Mouse (Mus musculus) B cell, adult 2 months (primary cell): ENCODE measurements at regions not wholly inside any gene's neighbourhood (a gene's known extent, or its start where the extent isn't known, plus 50 kb on each side); places are given as distances from the start of the nearest gene placed in this dataset.

Experiments
- DNase-seq, 2 experiments: peaks; one replicate each; pipeline ENCODE4 v3.0.0; 2022

- no peak for DNase-seq
Observed at GRCm38 (mm10) chr10:9291456-9292146, 383.4 kb downstream of the Samd5 start.

- DNase-seq: no peak
Observed at GRCm38 (mm10) chr10:9272940-9273339, 387.1 kb upstream of the Sash1 start.

DNA sequence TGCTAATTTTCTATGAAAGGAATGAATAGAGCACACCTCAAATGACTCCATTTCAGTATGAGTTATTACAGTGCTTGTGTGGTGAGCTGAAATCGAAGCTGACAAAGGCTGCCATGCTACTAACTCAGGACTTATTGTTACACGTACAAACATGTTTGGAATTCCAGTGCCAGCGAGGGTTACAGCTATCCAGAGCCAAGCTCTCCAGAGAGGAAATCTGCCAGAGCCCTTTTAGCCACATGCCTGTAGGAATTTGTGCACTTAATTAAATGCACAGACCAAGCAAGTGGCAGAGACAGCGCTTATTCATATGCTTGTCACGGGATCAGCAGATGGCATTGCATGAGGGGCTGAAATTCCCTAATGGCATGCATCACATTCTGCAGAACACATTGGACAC, 386.4 kb upstream of the Sash1 start:
- no peak for DNase-seq

DNA sequence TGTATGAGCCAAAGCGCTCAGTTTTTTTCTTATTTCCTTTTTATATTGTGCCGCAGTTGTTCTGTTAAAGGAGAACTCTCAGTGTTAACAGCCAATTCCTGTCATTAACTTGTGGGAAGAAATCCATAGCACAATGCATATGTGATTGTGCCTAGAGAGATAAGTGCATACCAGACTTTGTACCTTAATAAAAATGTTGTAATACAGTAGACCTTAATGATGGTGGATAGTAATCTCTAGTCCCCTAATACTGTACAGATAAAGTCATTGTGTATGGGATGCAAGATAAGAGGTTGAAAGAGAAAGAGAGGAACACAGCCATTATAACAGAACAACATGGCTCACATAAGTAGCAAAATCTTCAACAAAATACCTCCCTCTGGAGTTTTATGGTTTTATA, 379.7 kb upstream of the Sash1 start:
- no peak for DNase-seq

- DNase-seq: no peak
Observed at GRCm38 (mm10) chr10:9264309-9265000, 378.6 kb upstream of the Sash1 start.

GRCm38 (mm10) chr10:9258705-9259104, 372.8 kb upstream of the Sash1 start:
- DNase-seq: no peak

DNA sequence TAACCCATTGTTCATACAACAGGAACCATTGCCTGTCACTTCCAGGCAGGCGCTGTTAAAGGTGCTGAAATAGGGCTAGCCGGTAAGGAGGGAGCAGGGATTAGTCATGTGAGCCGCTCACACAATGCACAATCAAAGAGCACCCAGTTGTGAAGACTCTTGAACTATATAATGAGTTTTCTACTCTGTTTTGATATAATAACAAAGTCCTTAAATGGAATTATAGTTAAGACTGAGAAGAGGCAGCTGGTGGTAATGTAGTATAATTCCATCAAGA, 367.0 kb upstream of the Sash1 start:
- DNase-seq: no peak

GRCm38 (mm10) chr10:9252120-9252940, 366.5 kb upstream of the Sash1 start:
- no peak for DNase-seq

DNA sequence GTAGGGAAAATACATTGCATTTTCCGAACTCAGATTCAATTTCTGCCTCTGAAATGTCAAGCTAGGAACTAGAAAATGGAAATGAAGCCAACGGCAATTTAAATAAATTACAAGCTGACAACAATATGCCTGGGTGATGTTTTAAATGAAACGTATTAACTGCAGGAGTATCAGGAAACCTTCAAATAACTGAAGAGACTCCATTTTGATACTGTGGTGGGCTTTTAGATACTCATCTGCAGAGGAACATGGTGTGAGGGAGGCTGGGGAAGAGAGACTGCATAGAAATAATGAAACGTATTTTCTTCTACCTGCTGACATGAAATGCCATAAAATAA, 357.4 kb upstream of the Sash1 start:
- no peak for DNase-seq

DNA sequence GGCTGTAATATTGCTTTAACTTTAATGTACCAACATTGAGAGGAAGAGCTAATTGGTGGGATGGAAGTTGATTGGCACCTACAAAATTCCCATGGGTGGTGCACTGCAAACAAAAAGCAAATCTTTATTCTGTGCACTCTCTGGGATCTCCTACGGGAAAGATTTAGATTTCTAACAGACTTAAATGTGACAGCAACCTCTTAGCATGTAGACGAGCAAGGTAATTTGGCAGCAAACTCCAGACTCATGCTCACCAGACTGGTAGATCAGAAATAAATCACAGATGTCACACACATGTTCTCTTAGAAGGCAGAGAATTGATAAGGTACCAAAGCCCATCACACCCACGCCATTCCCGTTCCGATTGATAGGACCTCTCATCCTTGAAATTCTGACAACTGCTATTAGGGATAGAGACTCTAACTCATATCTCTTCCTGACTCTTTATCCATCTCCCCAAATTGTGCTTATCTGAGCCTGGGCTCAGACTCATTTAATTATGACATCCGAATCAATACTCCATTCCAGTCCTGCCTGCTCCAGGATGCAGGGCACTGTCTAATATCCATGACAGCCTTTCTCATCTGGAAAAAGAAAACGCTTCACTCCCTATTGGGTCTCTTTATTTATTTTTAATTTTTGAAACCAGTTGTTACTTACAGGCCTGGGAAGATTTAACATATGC, 356.9 kb upstream of the Sash1 start:
- no peak for DNase-seq

GRCm38 (mm10) chr10:9239956-9240355, 354.1 kb upstream of the Sash1 start:
- no peak for DNase-seq

DNA sequence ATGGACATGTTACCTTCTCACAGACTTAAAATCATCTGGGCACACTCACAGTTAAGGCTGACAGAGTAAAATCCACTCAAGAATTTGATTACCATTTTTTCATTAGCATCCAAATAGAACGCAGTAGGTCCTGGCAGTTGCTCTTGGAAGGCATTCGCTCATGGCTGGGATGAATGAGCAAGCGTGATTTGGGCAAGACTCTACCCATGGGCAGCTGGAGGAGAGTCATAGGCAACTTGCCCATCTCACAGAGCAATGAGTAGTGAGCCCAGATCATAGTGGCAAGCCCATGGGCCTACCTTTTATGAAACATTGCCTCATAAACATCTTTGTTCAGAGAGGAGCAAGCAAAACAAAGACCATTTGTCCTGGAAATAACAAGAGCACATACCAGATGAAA, 345.9 kb upstream of the Sash1 start:
- DNase-seq: no peak

- no peak for DNase-seq
Observed at GRCm38 (mm10) chr10:9229116-9229515, 343.2 kb upstream of the Sash1 start.

GRCm38 (mm10) chr10:9227361-9227760, 341.5 kb upstream of the Sash1 start:
- no peak for DNase-seq

- no peak for DNase-seq
Observed at GRCm38 (mm10) chr10:9210646-9211045, 324.8 kb upstream of the Sash1 start.

DNA sequence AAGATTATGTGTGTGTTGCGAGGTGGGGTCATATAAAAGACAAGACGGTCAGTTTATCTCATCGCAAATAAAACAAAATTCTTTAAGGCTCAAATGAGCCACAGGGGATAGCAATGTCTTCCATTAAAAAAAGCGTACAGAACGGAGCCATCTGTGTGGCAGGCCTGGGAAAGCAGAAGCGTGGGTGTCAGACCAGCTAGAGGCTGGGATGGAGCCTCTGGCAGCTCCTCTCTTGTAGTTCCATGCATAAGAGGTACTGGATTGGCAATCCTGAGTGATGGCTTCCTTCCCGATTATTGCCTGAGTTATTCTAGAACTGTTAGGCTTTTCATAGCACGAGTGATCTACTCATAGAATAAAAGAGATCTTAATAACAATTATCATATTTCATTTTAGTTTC, 318.2 kb upstream of the Sash1 start:
- no peak for DNase-seq

- DNase-seq: no peak
Observed at GRCm38 (mm10) chr10:9203323-9203722, 317.5 kb upstream of the Sash1 start.

DNA sequence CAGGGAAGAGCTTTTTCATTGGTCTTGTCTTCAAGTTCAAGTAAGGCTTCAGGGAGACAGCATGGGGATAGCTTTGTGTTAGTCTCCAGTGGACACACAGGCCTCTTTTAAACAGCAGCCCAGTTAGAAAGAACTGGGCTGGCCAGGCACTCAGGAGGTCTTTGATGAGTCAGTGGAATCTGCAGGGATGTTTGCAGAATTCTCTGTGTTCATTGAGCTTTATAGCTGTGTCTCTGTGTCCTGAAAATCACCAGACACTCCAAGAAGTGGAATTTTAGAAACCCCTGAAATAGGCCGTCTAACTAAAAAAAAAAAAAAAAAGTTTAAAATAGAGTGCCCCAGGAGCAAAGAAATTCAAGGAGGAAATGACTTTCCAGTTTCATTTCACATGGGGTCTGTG, 317.1 kb upstream of the Sash1 start:
- DNase-seq: no peak

DNA sequence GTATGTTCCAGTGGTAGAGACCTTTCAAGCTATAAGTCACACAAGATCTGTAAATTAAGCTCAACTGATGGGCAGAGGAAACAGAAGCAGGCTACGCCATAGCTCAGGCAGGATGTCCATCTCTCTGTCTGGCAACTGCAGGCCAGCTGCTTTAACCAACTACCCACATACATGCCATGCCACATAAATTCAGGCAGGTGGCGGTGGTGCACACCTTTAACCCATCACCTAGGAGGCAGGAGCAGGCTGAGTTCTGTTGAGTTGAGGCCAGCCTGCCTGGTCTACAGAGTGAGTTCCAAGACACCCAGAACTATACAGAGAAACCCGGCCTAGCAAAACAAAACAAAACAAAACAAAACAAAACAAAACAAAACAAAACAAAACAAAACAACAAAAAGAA, 289.1 kb upstream of the Sash1 start:
- no peak for DNase-seq

- DNase-seq: no peak
Observed at GRCm38 (mm10) chr10:9173509-9173908, 287.6 kb upstream of the Sash1 start.

- no peak for DNase-seq
Observed at GRCm38 (mm10) chr10:9168725-9169124, 282.9 kb upstream of the Sash1 start.

DNA sequence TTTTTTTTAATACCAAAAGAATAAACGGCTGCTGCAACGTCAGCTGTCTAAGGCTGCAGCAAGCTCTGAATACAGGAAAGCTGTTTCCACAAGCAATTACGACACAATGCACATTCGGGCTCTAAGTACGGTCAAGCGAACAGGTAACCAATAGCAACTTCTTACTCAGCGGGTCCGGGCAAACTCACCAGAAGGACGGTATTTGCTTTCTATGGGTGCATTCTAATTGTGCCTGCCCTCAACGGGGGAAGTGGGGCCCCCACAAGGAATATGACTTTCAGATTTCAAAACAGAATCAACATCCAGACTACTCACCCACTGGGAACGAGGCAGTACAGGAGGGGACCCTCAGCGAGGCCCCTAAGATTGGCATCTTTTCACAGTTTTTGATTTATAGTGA, 280.1 kb upstream of the Sash1 start:
- no peak for DNase-seq

- DNase-seq: no peak
Observed at GRCm38 (mm10) chr10:9165598-9165997, 279.7 kb upstream of the Sash1 start.

- DNase-seq: no peak
Observed at GRCm38 (mm10) chr10:9164333-9164732, 278.5 kb upstream of the Sash1 start.
